Mouse (Mus musculus) olfactory bulb, adult 2 months (tissue): ENCODE data around the gene 4930432M17Rik. TPM values are rescaled to one million over a fixed set of nuclear protein-coding genes. Genes with fewer than 3 reads are reported as not detected.

Experiments used
- H3K27ac ChIP-seq: fragments of 200-500 bp; 2 replicates; pipeline ENCODE4 v1.5.1; 2012; ENCODE audit warnings: low read depth, low read length; ENCODE audit not compliant: insufficient read depth
- H3K4me1 ChIP-seq: fragments of 200-500 bp; 2 replicates; pipeline ENCODE4 v1.6.1; 2012; ENCODE audit warnings: low read length; ENCODE audit not compliant: control insufficient read depth, insufficient read depth
- H3K4me3 ChIP-seq: fragments of 200-500 bp; 2 replicates; pipeline ENCODE4 v1.5.1; 2012; ENCODE audit warnings: mild to moderate bottlenecking, low read depth, low read length, moderate library complexity; ENCODE audit not compliant: insufficient read depth
- CTCF ChIP-seq: fragments of 200-500 bp; IDR thresholded peaks from 2 replicates; pipeline ENCODE4 v1.5.1; 2012; ENCODE audit warnings: low read depth, mild to moderate bottlenecking, low read length, moderate library complexity; ENCODE audit not compliant: insufficient read depth
- POLR2A ChIP-seq: fragments of 200-500 bp; IDR thresholded peaks from 2 replicates; pipeline ENCODE4 v1.6.1; 2012; ENCODE audit warnings: mild to moderate bottlenecking, low read depth, low read length, moderate library complexity; ENCODE audit not compliant: insufficient read depth
- WGBS: fragments of 180-500 bp; shearing (Covaris S2); methylation state at CpG from one replicate; pipeline ENCODE4 v1.1.7; 2018; 5-methylcytosine and 5-hydroxymethylcytosine counted together
- polyA plus RNA-seq: library from polyadenylated mRNA; stranded (reverse); fragments of >200 nt; gene quantifications from 2 replicates; pipeline ENCODE4 v1.2.4, GENCODE M21; 2012; ENCODE audit warnings: low replicate concordance; ENCODE audit not compliant: missing spikeins, insufficient read depth, insufficient read length

Gene 4930432M17Rik
- polyA plus RNA-seq, 1 experiment, result not detected

DNA sequence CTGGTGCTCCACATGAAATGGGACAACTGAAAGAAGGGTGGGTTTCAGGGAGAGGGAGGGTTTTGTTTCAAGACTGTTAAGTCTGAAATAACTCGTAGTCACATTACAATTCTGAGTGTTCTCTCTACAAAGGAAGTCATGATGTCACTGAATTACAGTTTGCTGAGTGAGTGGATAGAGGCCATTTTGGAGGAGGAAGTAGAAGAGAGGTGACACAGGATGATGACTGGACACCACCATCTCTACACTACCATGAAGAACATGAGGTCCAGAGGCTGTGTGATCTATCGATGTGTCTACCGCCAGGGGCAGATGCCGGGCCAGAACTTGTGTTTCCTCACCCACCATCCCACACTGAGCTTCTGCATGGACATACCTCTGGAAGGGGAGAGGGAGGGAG, 13.6 kb upstream of the 4930432M17Rik start:
- Histone ChIP-seq H3K4me1 (no peaks in the 10 kb centered on the region), H3K27ac (no peak overlapping the region), H3K4me3 (no peak overlapping the region)
- no peak for TF ChIP-seq CTCF
- TF ChIP-seq POLR2A, result no peak
- WGBS, result 96% methylated on average over 4 of the region's 4 CpGs

DNA sequence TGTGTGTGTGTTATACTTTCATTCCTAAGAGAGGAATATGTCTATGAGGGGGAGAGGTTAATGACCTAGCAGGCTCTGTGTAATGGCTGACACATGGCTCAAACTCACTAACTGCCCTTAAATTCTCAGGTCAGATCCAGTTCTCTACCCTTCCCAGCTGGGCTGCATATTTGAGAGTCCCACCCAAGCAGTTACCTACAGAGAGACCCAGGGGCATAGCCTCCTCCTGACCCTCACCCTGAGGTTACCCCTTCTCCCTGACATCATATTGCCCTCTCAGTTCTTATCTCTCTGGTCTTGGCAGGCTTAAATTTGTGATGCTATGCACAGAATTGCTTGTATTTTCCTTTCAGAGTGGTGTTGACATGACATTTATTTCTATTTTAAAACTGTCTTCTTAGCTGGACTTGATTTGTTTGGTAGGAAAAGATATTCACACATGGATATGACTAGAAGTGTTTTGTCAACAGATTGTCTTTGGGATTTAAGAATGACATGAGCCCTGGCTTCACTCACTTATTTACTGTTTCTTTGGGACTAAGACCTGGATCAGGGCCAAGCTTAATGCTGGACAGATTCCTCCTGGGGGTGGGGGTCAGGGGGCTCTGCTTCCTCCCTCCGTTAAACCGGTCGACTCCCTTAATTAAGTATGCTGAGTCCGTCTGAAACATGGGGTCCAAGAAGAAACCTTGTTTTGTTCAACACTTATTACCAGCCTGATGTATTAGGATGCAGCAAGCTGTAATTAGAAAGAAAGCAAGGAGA, 7.7 kb upstream of the 4930432M17Rik start:
- Histone ChIP-seq H3K27ac (no peak overlapping the region), H3K4me1 (peaks cover 2% of the 10 kb centered on the region; the same call in 1 of the 2 replicates), H3K4me3 (no peak overlapping the region)
- no peak for TF ChIP-seq CTCF
- no peak for TF ChIP-seq POLR2A
- WGBS, result 13% methylated on average over 4 of the region's 4 CpGs

- Histone ChIP-seq H3K4me3 (no peak overlapping the region), H3K4me1 (peaks cover 2% of the 10 kb centered on the region; the same call in 1 of the 2 replicates), H3K27ac (no peak overlapping the region)
- WGBS, result 84% methylated on average over 9 of the region's 9 CpGs
- TF ChIP-seq POLR2A (no peak), CTCF (no peak)
Observed at GRCm38 (mm10) chr3:121663470-121663847, 7.1 kb upstream of the 4930432M17Rik start.

DNA sequence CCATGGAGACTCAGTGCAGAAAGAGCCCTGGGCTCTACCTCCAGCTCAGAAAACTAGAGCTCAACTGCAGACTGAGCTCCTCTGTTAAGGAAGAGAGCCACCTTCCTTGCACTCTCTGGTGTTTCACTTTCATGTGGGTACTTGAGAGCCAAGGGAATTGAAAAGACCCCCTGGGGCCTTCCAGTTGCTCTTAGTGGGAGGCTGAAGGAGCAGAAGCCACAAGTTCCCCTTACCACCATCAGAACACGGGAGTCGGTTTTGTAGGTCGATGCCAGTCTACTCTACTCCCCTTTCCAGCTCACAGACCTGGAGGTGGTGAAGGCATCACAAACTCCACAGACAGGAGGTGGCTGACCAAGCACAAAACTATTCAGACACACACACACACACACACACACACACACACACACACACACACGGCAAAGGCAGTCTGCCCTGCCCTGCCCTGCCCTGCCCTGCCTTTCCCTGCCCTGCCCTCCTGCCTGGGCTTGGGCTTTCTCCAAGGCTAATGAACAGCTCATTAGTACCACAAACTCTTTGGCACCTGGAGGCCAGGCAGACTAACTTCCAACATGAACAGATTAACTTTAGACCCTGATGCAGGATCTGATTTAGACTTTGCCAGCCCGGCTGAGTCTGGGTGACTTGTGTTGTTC, 1.7 kb downstream of the 4930432M17Rik start:
- WGBS, result 80% methylated on average over 5 of the region's 5 CpGs
- no peak overlapping the region for H3K4me3 ChIP-seq
- no peak overlapping the region for H3K27ac ChIP-seq
- TF ChIP-seq CTCF (no peak), POLR2A (no peak)
- H3K4me1 ChIP-seq, result no peaks in the 10 kb centered on the region

DNA sequence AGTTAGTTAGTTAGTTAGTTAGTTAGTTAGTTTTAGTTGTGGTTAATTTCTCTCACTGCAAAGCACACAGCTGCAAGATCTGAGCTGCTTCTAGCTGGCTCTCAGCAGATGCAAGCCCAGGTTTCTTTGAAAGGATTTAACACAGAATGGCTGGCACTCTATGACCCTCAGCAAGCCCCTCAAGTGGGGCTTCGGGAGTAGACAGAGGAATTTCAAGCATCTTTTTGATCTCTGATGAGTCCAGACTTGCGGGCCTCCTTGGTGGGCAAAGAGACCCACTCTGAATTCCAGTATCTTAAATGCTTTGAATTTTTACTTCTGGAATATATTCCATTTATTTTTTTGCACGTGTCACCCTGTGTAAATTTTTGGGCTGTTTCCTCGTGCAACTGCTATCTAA, 8.4 kb downstream of the 4930432M17Rik start:
- 68% methylated on average over 4 of the region's 4 CpGs for WGBS
- TF ChIP-seq POLR2A, result no peak
- TF ChIP-seq CTCF, result no peak
- Histone ChIP-seq H3K27ac (no peak overlapping the region), H3K4me1 (no peaks in the 10 kb centered on the region), H3K4me3 (no peak overlapping the region)

- no peak overlapping the region for H3K4me3 ChIP-seq
- 76% methylated on average over 3 of the region's 3 CpGs for WGBS
Observed at GRCm38 (mm10) chr3:121679443-121679842, 8.9 kb downstream of the 4930432M17Rik start.

GRCm38 (mm10) chr3:121680187-121680586, 9.6 kb downstream of the 4930432M17Rik start:
- Histone ChIP-seq H3K27ac (no peak overlapping the region), H3K4me3 (no peak overlapping the region), H3K4me1 (no peaks in the 10 kb centered on the region)
- TF ChIP-seq POLR2A, result no peak
- TF ChIP-seq CTCF, result no peak
- WGBS, result 90% methylated on average over 3 of the region's 3 CpGs

More at GRCm38 (mm10) chr3:121679443-121679842, 8.9 kb downstream of the 4930432M17Rik start:
- Histone ChIP-seq H3K27ac (no peak overlapping the region), H3K4me1 (no peaks in the 10 kb centered on the region)
- TF ChIP-seq POLR2A (no peak), CTCF (no peak)

DNA sequence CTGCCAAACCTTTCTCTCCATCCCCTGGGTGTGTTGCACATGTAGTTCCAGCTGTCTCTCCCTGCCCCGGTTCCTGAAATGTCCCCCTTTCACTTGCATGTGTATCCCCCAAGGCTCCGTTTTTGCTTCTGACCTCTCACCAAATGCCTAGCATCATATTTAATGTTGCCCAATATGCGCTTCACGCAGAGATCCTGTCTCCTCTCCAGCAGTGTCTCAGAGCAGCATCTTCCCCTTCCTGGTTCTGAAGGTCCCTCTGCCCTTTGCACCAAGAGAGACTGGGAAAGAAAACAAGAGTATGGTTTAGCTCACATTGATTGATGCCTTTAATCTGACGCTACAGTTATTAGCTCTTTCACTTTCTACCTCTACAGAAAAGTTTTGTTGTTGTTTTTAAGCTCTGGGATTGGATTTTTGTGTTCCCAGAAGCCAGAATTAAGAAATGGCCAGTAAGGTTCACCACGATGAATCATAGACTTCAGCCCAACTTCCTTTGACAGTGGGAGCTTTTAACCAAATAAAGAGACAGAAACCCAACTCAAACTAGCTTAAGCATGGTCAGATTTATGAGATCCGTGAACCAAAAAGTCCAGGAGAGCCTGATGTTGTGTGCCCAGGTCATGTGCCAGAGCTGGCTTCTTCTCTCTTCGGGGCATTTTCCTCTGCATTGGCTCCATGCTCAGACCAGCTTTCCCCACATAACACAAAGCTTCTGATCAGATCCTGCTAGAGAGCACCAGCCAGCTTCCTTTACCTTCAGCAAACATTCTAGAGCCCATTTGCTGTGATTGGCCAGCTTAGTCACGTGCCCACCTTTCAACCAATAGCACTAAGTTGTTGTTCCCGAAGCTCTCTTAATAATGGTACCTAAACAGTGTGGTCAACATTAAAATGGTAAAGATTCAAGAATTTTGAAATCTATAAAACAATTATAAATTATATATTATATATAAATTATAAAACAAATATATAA, 12.2 kb downstream of the 4930432M17Rik start:
- Histone ChIP-seq H3K27ac (no peak overlapping the region), H3K4me3 (no peak overlapping the region), H3K4me1 (peaks cover 2% of the 10 kb centered on the region; the same call in 1 of the 2 replicates)
- WGBS, result 86% methylated on average over 10 of the region's 10 CpGs
- TF ChIP-seq CTCF (no peak), POLR2A (no peak)
